Mouse (Mus musculus): ENCODE measurements around the gene Tmem170b. TPM values are rescaled to one million over a fixed set of nuclear protein-coding genes. Genes with fewer than 3 reads are reported as not detected.
A peak's percentile ranks its signal among the peaks of the same experiment; 100 is the strongest.

The Tmem170b gene
- polyA plus RNA-seq, 1 experiment: 1.1 TPM

DNA sequence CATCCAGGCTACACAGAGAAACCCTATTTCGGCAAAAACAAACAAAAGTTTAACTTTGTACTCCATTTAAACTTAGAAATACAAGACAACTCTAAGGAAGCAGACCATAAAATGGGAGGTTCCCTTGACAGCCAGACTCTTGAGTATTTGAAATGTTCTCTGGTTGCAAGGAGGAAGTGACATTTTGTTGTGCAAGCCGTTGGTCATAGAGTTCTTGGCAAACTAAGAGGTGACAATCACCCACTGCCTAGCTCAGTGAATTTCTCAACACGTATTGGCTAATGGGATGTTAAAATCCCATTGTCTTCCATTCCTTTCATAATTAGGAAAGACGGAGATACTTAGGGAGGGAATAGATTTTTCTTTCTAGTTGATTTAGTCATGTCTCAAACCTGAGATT lies 5.7 kb upstream of the Tmem170b start:
- TF ChIP-seq E2F4 (IDR thresholded peaks at IDR 0.05; ENCODE audit: insufficient read depth): no peak
- TF ChIP-seq MAX (IDR thresholded peaks at IDR 0.05; ENCODE audit: low read depth): no peak
- TF ChIP-seq USF1 (IDR thresholded peaks at IDR 0.05; ENCODE audit: low read depth): no peak
- TF ChIP-seq REST (IDR thresholded peaks at IDR 0.05; ENCODE audit: insufficient read depth, insufficient read length): no peak
- TF ChIP-seq MYOG (IDR thresholded peaks at IDR 0.05; ENCODE audit: control insufficient read depth in 1 of 3, insufficient read depth in 1 of 3, insufficient read length in 2 of 3, low read depth in 2 of 3): no peak
- no peak for TF ChIP-seq CEBPB (IDR thresholded peaks at IDR 0.05; ENCODE audit: insufficient read depth, poor library complexity, severe bottlenecking)
- TF ChIP-seq POLR2A (IDR thresholded peaks at IDR 0.05; ENCODE audit: insufficient read length, low read depth): no peak
- no peak for TF ChIP-seq TCF3 (IDR thresholded peaks at IDR 0.05; ENCODE audit: insufficient read length, low read depth)
- no peak for TF ChIP-seq SRF (IDR thresholded peaks at IDR 0.05; ENCODE audit: control insufficient read depth, insufficient read length, low read depth)
- TF ChIP-seq MYOD1 (IDR thresholded peaks at IDR 0.05; ENCODE audit: control insufficient read depth in 1 of 3, insufficient read length in 2 of 3, low read depth in 2 of 3): no peak
- TF ChIP-seq POLR2AphosphoS2 (IDR thresholded peaks at IDR 0.05; ENCODE audit: insufficient read length, low read depth): no peak
- no peak for TF ChIP-seq TCF12 (IDR thresholded peaks at IDR 0.05; ENCODE audit: insufficient read depth, poor library complexity, severe bottlenecking)
- Histone ChIP-seq H3K4me2 (ENCODE audit: low read depth) (no peak overlapping the region), H3K36me3 (ENCODE audit: control insufficient read depth, insufficient read depth) (no peaks in the 10 kb centered on the region), H3K79me2 (ENCODE audit: control insufficient read depth, insufficient read depth) (no peaks in the 10 kb centered on the region), H3ac (ENCODE audit: control insufficient read depth, insufficient read length) (no peak overlapping the region), H3K4me3 (no peak overlapping the region), H3K27me3 (ENCODE audit: control insufficient read depth, insufficient read depth, insufficient read length) (no peaks in the 10 kb centered on the region)

- no peak for TF ChIP-seq MYOD1 (IDR thresholded peaks at IDR 0.05; ENCODE audit: control insufficient read depth in 1 of 3, insufficient read length in 2 of 3, low read depth in 2 of 3)
- TF ChIP-seq TCF12 (IDR thresholded peaks at IDR 0.05; ENCODE audit: insufficient read depth, poor library complexity, severe bottlenecking): no peak
- TF ChIP-seq MYOG (IDR thresholded peaks at IDR 0.05; ENCODE audit: control insufficient read depth in 1 of 3, insufficient read depth in 1 of 3, insufficient read length in 2 of 3, low read depth in 2 of 3): no peak
- TF ChIP-seq REST (IDR thresholded peaks at IDR 0.05; ENCODE audit: insufficient read depth, insufficient read length): no peak
- TF ChIP-seq TCF3 (IDR thresholded peaks at IDR 0.05; ENCODE audit: insufficient read length, low read depth): no peak
- TF ChIP-seq MAX (IDR thresholded peaks at IDR 0.05; ENCODE audit: low read depth): no peak
- TF ChIP-seq SRF (IDR thresholded peaks at IDR 0.05; ENCODE audit: control insufficient read depth, insufficient read length, low read depth): no peak
- TF ChIP-seq POLR2A (IDR thresholded peaks at IDR 0.05; ENCODE audit: insufficient read length, low read depth): no peak
- TF ChIP-seq POLR2AphosphoS2 (IDR thresholded peaks at IDR 0.05; ENCODE audit: insufficient read length, low read depth): no peak
- no peak for TF ChIP-seq E2F4 (IDR thresholded peaks at IDR 0.05; ENCODE audit: insufficient read depth)
- no peak for TF ChIP-seq CEBPB (IDR thresholded peaks at IDR 0.05; ENCODE audit: insufficient read depth, poor library complexity, severe bottlenecking)
- TF ChIP-seq USF1 (IDR thresholded peaks at IDR 0.05; ENCODE audit: low read depth): no peak
- no peaks in the 10 kb centered on the region for H3K36me3 ChIP-seq (ENCODE audit: control insufficient read depth, insufficient read depth)
- H3K4me2 ChIP-seq (ENCODE audit: low read depth): no peak overlapping the region
- no peak overlapping the region for H3K4me3 ChIP-seq
- H3K27me3 ChIP-seq (ENCODE audit: control insufficient read depth, insufficient read depth, insufficient read length): no peaks in the 10 kb centered on the region
- H3ac ChIP-seq (ENCODE audit: control insufficient read depth, insufficient read length): no peak overlapping the region
- no peaks in the 10 kb centered on the region for H3K79me2 ChIP-seq (ENCODE audit: control insufficient read depth, insufficient read depth)
Measured at GRCm38 (mm10) chr13:41601056-41601455, 4.7 kb upstream of the Tmem170b start.

DNA sequence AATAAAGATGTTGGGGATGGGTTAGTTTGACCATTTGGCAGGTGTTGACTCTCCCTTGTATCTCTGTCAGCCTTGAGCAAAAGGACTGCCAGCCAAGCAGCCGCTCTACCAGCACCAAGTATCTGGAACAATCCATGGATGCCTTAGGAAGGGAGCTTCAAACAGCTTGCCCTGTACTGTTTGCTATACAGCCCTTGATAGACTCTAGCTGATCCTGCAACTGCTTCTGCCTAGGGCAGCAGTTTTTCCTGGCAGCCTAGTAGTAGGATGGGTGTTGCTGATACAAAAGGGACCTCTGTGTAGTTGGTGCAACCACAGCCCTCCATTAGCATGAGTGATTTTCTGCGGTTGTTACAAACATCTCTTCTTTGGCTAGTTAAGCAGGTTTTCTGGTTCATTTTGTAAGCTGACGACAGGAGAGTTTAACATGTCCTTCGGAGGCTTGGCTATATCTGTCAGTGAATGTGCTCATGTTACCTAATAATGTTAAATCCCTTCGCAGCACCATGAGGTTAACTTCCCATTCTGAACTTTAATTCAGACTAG lies 1.7 kb upstream of the Tmem170b start:
- TF ChIP-seq SRF (IDR thresholded peaks at IDR 0.05; ENCODE audit: control insufficient read depth, insufficient read length, low read depth): no peak
- TF ChIP-seq POLR2AphosphoS2 (IDR thresholded peaks at IDR 0.05; ENCODE audit: insufficient read length, low read depth): no peak
- TF ChIP-seq REST (IDR thresholded peaks at IDR 0.05; ENCODE audit: insufficient read depth, insufficient read length): no peak
- Histone ChIP-seq H3K4me2 (ENCODE audit: low read depth) (no peak overlapping the region), H3K4me3 (no peak overlapping the region), H3K79me2 (ENCODE audit: control insufficient read depth, insufficient read depth) (peaks cover 13% of the 10 kb centered on the region), H3ac (ENCODE audit: control insufficient read depth, insufficient read length) (no peak overlapping the region), H3K27me3 (ENCODE audit: control insufficient read depth, insufficient read depth, insufficient read length) (no peaks in the 10 kb centered on the region), H3K36me3 (ENCODE audit: control insufficient read depth, insufficient read depth) (no peaks in the 10 kb centered on the region)

GRCm38 (mm10) chr13:41606081-41607000 lies 634 bp downstream of the Tmem170b start:
- no peaks in the 10 kb centered on the region for H3K27me3 ChIP-seq (ENCODE audit: control insufficient read depth, insufficient read depth, insufficient read length)
- H3K4me2 ChIP-seq (ENCODE audit: low read depth): peak overlapping the region; percentile 93
- peaks cover 24% of the 10 kb centered on the region for H3K79me2 ChIP-seq (ENCODE audit: control insufficient read depth, insufficient read depth)
- H3K4me3 ChIP-seq: peak overlapping the region; percentile 38
- no peaks in the 10 kb centered on the region for H3K36me3 ChIP-seq (ENCODE audit: control insufficient read depth, insufficient read depth)
- TF ChIP-seq E2F4 (IDR thresholded peaks at IDR 0.05; ENCODE audit: insufficient read depth) (no peak), POLR2A (IDR thresholded peaks at IDR 0.05; ENCODE audit: insufficient read length, low read depth) (no peak), REST (IDR thresholded peaks at IDR 0.05; ENCODE audit: insufficient read depth, insufficient read length) (no peak), MYOD1 (IDR thresholded peaks at IDR 0.05; ENCODE audit: control insufficient read depth in 1 of 3, insufficient read length in 2 of 3, low read depth in 2 of 3) (no peak), CEBPB (IDR thresholded peaks at IDR 0.05; ENCODE audit: insufficient read depth, poor library complexity, severe bottlenecking) (no peak), TCF12 (IDR thresholded peaks at IDR 0.05; ENCODE audit: insufficient read depth, poor library complexity, severe bottlenecking) (no peak), POLR2AphosphoS2 (IDR thresholded peaks at IDR 0.05; ENCODE audit: insufficient read length, low read depth) (no peak), MYOG (IDR thresholded peaks at IDR 0.05; ENCODE audit: control insufficient read depth in 1 of 3, insufficient read depth in 1 of 3, insufficient read length in 2 of 3, low read depth in 2 of 3) (no peak), USF1 (IDR thresholded peaks at IDR 0.05; ENCODE audit: low read depth) (no peak), TCF3 (IDR thresholded peaks at IDR 0.05; ENCODE audit: insufficient read length, low read depth) (no peak), SRF (IDR thresholded peaks at IDR 0.05; ENCODE audit: control insufficient read depth, insufficient read length, low read depth) (no peak), MAX (IDR thresholded peaks at IDR 0.05; ENCODE audit: low read depth) (no peak)
- peak overlapping the region; percentile 75 for H3ac ChIP-seq (ENCODE audit: control insufficient read depth, insufficient read length)
